Mouse (Mus musculus) left cerebral cortex, adult 2 months (tissue): ENCODE measurements around the gene Uri1. TPM values are rescaled to one million over a fixed set of nuclear protein-coding genes. Genes with fewer than 3 reads are reported as not detected.
A peak's percentile ranks its signal among the peaks of the same experiment; 100 is the strongest.

Source experiments
- DNase-seq, 2 experiments: peaks; one replicate each; pipeline ENCODE4 v3.0.0; 2021 to 2022; ENCODE audit warnings: low spot score in 2 of 2, mixed read lengths in 1 of 2; ENCODE audit errors: extremely low spot score in 1 of 2
- H3K27ac ChIP-seq: fragments of 200-600 bp; 2 replicates; pipeline ENCODE4 v1.8.1; 2022
- H3K4me3 ChIP-seq: fragments of 200-600 bp; 2 replicates; pipeline ENCODE4 v1.8.1; 2022
- CTCF ChIP-seq: fragments of 200-600 bp; IDR thresholded peaks from 2 replicates; pipeline ENCODE4 v1.8.1; 2022; ENCODE audit warnings: antibody characterized with exemption, mild to moderate bottlenecking, moderate library complexity
- intact Hi-C: fragments of 180-260 bp; cut with DNase I; formaldehyde crosslinking; loops from one replicate; pipeline ENCODE4 v1.15.1; 2025
- long read RNA-seq, 2 experiments: library from polyadenylated mRNA; stranded (forward); transcript quantifications; one replicate each; pipeline ENCODE4 v2.0.0; 2021; ENCODE audit warnings: borderline mapping rate in 2 of 2
- total RNA-seq, 2 experiments: library from RNA; stranded (reverse); gene quantifications; 2 replicates each; pipeline ENCODE4 v1.2.3; 2021

Uri1 gene
- 10 to 100 TPM; 39.2 to 51.4 TPM for total RNA-seq
- long read RNA-seq, experiment 1, transcript Uri1-201 (11 exons, 3,441 nt), result major isoform, 122 of 143 reads
- long read RNA-seq, experiment 1, partial matches to known transcripts, result 7 of 143 reads
- long read RNA-seq, experiment 1, other reads (novel, unspliced or antisense), result 14 of 143 reads
- long read RNA-seq, experiment 2, transcript Uri1-201 (11 exons, 3,441 nt), result major isoform, 73 of 84 reads
- long read RNA-seq, experiment 2, partial matches to known transcripts, result 3 of 84 reads
- long read RNA-seq, experiment 2, other reads (novel, unspliced or antisense), result 8 of 84 reads

- no peak within 1 kb of the TSS for H3K27ac ChIP-seq
- intact Hi-C loops, result no loop called here
- TF ChIP-seq CTCF, result no peak
These were observed at the start of gene Uri1 for GRCm38 (mm10) chr7:38023451-38023850. Gene Uri1 (minus strand): TSS chr7:38023551.

GRCm38 (mm10) chr7:38071065-38071464 is 47.7 kb upstream of the Uri1 start:
- Histone ChIP-seq H3K4me3 (no peak overlapping the region), H3K27ac (no peak overlapping the region)
- intact Hi-C loops, result loop anchor here (5.0 kb wide), 1 partner anchor 294 kb away; no protein-coding TSS in a partner anchor
- DNase-seq, result no peak
- TF ChIP-seq CTCF, result no peak

More at GRCm38 (mm10) chr7:38023451-38023850, at the start of gene Uri1:
- no peak within 1 kb of the TSS for H3K4me3 ChIP-seq
- DNase-seq, result no peak

GRCm38 (mm10) chr7:38070663-38071062 is 47.3 kb upstream of the Uri1 start:
- no peak for DNase-seq
- intact Hi-C loops, result loop anchor here (5.0 kb wide), 1 partner anchor 293 kb away; no protein-coding TSS in a partner anchor
- Histone ChIP-seq H3K4me3 (no peak overlapping the region), H3K27ac (no peak overlapping the region)
- no peak for TF ChIP-seq CTCF

GRCm38 (mm10) chr7:38064431-38064830 is 41.1 kb upstream of the Uri1 start:
- intact Hi-C loops, result loop anchor here (5.0 kb wide), 1 partner anchor 103 kb away; no protein-coding TSS in a partner anchor
- no peak for TF ChIP-seq CTCF
- no peak overlapping the region for H3K4me3 ChIP-seq
- no peak for DNase-seq
- no peak overlapping the region for H3K27ac ChIP-seq

GRCm38 (mm10) chr7:38061060-38061970 is 38.0 kb upstream of the Uri1 start:
- H3K4me3 ChIP-seq, result peak overlapping the region; percentile 63
- H3K27ac ChIP-seq, result peak overlapping the region; percentile 79
- peak; percentile 92 for TF ChIP-seq CTCF
- intact Hi-C loops, result loop anchor here (2.0 to 5.0 kb wide), 6 partner anchors 23 to 106 kb away; partner anchors contain the start of gene Ccne1
- DNase-seq, result peak; percentile 87 to 93

- intact Hi-C loops, result loop anchor here (2.0 to 5.0 kb wide), 6 partner anchors 25 to 108 kb away; partner anchors contain the start of gene Ccne1
- DNase-seq, result no peak
- no peak overlapping the region for H3K4me3 ChIP-seq
- H3K27ac ChIP-seq, result no peak overlapping the region
- no peak for TF ChIP-seq CTCF
These were observed 36.4 kb upstream of the Uri1 start for GRCm38 (mm10) chr7:38059636-38060330.

- H3K27ac ChIP-seq, result no peak overlapping the region
These were observed 35.7 kb upstream of the Uri1 start for GRCm38 (mm10) chr7:38059096-38059495.

GRCm38 (mm10) chr7:38055996-38056395 is 32.6 kb upstream of the Uri1 start:
- peak; percentile 8; the same call in 1 of the 2 replicates for TF ChIP-seq CTCF
- DNase-seq, result peak; percentile 41 to 52

More at GRCm38 (mm10) chr7:38059096-38059495, 35.7 kb upstream of the Uri1 start:
- TF ChIP-seq CTCF, result no peak
- H3K4me3 ChIP-seq, result no peak overlapping the region
- no peak for DNase-seq
- intact Hi-C loops, result no loop called here

GRCm38 (mm10) chr7:38054246-38054645 is 30.9 kb upstream of the Uri1 start:
- no peak for TF ChIP-seq CTCF
- intact Hi-C loops, result no loop called here

More at GRCm38 (mm10) chr7:38055996-38056395, 32.6 kb upstream of the Uri1 start:
- H3K27ac ChIP-seq, result no peak overlapping the region
- H3K4me3 ChIP-seq, result no peak overlapping the region
- intact Hi-C loops, result no loop called here

GRCm38 (mm10) chr7:38047229-38047628 is 23.9 kb upstream of the Uri1 start:
- no peak overlapping the region for H3K4me3 ChIP-seq
- intact Hi-C loops, result no loop called here
- H3K27ac ChIP-seq, result no peak overlapping the region
- no peak for TF ChIP-seq CTCF
- no peak for DNase-seq

More at GRCm38 (mm10) chr7:38054246-38054645, 30.9 kb upstream of the Uri1 start:
- no peak for DNase-seq
- H3K27ac ChIP-seq, result no peak overlapping the region
- no peak overlapping the region for H3K4me3 ChIP-seq

GRCm38 (mm10) chr7:38041244-38041643 is 17.9 kb upstream of the Uri1 start:
- no peak for TF ChIP-seq CTCF
- Histone ChIP-seq H3K27ac (no peak overlapping the region), H3K4me3 (no peak overlapping the region)
- intact Hi-C loops, result no loop called here
- no peak for DNase-seq
